ENCODE assay signal across 25 mouse cellular contexts in genomic region chr2:73241299-73241698, GRCm38 (mm10). TPM values are rescaled to one million over a fixed set of nuclear protein-coding genes. Genes with fewer than 3 reads are reported as not detected.
"Had no signal": no experiment of that assay in that cellular context is flagged by ENCODE, and none has a peak within 500 bp of the region (broad histone marks: within the 10 kb centered on the region; RNA-seq: fewer than 3 reads in every experiment).

No protein-coding gene starts in this region.

- DNase-seq: cerebellum, adult 2 months; cerebellum, adult 8-10 months; cerebellum, adult 9-10 months; cerebellum, adult 9-11 months; cerebellum, postnatal 10 days; cerebellum, postnatal 14 days; cerebellum, postnatal 25 days; cerebellum, postnatal 36 days; embryo, embryonic 11 days; forebrain, postnatal 0 days; gastrocnemius, adult 2 months; gastrocnemius, postnatal 10 days; gastrocnemius, postnatal 14 days; gastrocnemius, postnatal 25 days; gastrocnemius, postnatal 36 days; heart, adult 18-20 months; heart, adult 2 months had no signal

- ATAC-seq: forebrain, embryonic 13.5 days; forebrain, embryonic 14.5 days; forebrain, embryonic 15.5 days; forebrain, embryonic 16.5 days; forebrain, postnatal 0 days had no signal

RNA-seq across cellular contexts. Expression of gene Sp9, which starts 30.4 kb away (rescaled TPM):
- total RNA-seq: gastrocnemius, adult 18-20 months; gastrocnemius, adult 2 months; gastrocnemius, adult 8-10 months; gastrocnemius, postnatal 14 days; gastrocnemius, postnatal 25 days; gastrocnemius, postnatal 36 days; gastrocnemius, postnatal 4 days; granulocyte monocyte progenitor cell, adult 5-6 weeks; heart, adult 18-20 months; heart, adult 2 months had no signal
